Mouse (Mus musculus): ENCODE measurements around the gene Olfr697. TPM values are rescaled to one million over a fixed set of nuclear protein-coding genes. Genes with fewer than 3 reads are reported as not detected.
"Not testable (repeated sequence)": the region's sequence is repeated elsewhere in the genome, so short reads cannot be mapped to it uniquely, and the experiment has no call there.

The Olfr697 gene
- total RNA-seq (2021) = not detected

DNA sequence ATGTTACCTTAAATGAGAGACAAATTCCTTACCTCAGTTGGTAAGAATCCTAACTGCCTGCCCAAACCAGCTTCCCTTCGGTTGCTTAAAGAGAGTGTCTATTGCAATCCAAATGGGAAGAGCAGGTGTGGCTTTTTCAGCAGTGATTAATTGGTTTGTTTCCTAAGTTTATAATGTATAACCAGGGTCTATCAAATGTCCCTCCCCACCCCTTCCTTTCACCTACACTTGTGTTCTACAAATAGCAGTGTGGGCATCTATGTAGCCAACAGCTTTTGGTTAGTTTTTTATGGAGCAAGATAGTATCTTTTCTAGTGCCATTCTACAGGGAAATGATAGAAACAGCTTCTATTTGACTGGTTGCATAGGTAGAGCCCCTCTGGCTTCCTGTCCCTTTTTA, at the start of gene Olfr697:
TSS of gene Olfr697 (minus strand) at position 101 of the 400 bp plus-strand sequence.
- no peak for DNase-seq

DNA sequence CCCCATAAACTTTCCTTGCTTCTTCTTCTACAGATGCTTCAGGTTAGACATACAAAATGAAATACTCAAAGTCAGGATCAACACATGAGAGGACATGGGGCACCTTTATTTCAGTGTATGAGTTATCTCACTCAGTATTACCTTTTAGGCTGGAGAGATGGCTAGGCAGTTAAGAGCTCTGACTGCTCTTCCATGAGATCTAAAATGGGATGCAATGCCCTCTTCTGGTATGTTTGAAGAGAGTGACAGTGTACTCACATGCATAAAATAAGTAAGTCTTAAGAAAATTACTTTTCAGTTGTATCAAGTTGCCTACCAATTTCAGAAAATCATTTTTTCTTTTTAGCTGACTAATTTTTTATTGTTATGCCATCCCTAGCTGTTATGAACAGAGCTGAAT, 46.1 kb upstream of the Olfr697 start:
- no peak for DNase-seq

DNA sequence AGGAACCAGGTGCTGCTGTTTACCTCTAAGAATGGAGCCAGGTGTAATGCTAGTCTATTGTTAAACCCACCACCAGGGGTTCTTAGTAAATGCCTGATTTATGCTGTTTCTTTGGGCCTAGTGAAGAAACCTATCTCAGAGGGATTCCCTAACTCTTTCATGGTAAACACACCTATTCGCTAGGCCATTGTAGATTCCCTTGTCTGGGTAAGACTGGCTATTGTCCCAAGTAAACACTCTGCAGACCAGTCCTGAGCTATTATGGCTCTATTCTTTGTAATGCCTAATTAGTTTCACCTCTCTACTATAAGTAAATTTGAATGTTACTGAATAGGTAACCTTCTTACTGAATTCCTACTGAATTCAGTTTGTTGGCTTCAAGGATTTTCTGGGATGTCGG, 18.8 kb upstream of the Olfr697 start:
- not testable (repeated sequence) for DNase-seq

DNA sequence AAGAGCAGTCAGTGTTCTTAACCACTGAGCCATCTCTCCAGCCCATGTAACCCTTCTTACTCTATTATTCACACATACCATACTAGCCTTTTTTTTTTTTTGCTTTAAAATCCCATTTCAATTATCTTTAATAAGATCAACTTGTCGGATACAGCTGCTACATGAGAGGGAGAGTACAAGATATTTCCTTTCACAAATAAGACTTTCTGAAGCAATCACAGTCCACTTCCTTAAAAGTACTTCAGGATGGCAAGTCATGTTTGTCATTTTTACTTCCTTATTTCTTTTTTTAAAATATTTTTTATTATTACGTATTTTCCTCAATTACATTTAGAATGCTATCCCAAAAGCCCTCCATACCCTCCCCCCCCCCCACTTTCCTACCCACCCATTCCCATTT, 16.6 kb upstream of the Olfr697 start:
- no peak for DNase-seq

DNA sequence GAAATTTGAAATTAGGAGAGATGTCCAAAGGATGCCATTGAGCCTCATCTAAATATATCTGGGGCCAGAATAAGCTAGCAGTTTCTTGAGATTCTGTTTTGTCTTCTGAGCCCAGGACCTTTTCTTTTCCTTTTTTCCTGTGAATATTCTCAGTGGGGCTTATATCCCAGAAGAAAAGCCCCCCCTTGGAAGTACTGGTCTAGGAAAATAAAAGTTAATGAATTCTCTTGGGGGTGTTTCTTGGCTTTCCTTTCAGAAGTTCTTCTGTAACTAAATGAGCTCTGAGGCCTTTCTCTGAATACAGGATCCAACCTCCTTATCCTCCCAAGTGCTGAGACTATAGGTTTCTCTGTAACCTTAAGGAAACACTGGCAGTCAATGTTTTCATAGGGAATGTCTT, 13.1 kb upstream of the Olfr697 start, which contains the start of gene Olfr698:
TSS of gene Olfr698 (minus strand) at position 101 of the 400 bp plus-strand sequence.
- no peak for DNase-seq

DNA sequence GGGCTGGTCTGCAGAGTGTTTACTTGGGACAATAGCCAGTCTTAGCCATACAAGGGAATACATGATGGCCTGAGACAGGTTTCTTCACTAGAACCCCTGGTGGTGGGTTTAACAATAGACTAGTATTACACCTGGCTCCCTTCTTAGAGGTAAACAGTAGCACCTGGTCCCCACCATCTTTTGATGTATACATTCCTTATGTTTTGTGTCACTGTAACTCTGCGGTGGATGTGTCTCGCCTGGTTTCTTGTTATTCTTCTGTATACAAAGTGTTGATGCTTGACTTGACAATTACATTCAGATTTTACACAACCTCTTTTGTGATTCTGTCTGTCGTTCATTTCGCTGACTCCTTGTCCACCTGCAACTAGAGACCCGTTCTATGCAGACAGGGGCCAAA, 3.6 kb upstream of the Olfr697 start:
- no peak for DNase-seq

DNA sequence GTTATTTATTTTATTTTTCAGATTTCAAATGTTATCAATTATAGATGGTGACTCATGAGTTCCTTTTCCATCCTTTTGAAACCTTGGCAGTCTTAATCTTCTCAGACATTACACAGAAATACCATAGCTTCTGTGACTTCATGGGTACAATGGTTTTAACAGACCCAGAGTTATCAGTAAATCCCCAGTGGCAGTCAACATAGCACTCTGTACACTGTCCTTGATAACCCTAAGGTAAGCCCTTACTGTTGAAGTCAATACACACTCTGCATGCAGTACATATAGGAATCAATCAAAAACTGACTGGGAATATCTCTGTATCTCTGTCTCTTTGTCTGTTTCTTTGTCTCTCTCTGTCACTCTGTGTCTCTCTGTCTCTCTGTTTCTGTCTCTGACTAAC, 5.2 kb downstream of the Olfr697 start:
- no peak for DNase-seq

DNA sequence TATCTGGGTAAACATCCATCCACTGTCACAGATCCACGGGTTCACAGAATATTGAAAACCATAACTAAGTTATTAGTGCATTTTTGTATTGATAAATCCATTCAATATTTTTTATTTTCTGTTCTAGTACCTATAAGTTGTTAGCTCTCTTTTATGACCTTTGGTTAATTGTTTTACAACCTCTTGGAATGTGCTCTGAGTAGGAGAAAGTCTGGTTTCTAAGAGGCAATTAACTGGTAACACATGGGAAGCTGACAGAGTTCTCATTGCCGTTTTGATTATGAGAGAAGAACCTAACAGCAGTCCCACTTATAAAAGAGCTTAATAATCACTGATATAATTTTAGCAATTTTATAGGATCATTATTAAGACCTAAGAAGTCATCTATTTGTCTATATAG, 8.5 kb downstream of the Olfr697 start:
- no peak for DNase-seq

DNA sequence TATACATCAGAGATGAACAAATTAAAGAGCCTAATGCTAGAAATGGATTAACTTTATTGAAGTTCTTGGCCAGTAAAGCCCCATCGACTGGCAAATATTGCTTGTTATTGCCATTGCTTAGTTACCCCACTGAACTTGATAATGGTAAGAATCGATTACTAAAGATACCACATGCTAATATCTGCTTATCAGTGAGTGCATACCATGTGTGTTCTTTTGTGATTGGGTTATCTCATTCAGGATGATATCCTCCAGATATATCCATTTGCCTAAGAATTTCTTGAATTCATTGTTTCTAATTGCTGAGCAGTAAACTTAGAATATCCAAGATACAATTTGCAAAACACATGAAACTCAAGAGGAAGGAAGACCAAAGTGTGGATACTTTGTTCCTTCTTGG, 16.6 kb downstream of the Olfr697 start:
- not testable (repeated sequence) for DNase-seq

DNA sequence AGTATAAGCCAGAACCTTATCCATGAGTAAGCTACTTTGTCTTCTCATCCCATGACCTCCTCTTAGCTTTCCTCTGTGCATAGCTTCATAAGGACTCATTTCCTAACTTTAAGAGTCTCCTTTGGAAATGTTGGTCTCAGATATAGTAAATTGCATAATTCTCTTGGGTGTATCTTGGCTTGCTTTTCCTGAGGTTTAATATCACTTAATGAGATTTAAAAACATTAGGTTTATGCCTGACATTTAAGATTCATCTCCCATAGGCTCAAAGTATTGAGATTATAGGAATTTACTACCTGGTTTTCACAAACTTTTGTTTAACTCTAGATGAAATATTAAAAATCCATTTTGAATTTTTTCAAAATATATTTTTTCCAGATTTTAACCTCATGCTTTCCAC, 25.9 kb downstream of the Olfr697 start, which contains the start of gene Olfr695:
TSS of gene Olfr695 (minus strand) at position 101 of the 400 bp plus-strand sequence.
- DNase-seq = no peak

DNA sequence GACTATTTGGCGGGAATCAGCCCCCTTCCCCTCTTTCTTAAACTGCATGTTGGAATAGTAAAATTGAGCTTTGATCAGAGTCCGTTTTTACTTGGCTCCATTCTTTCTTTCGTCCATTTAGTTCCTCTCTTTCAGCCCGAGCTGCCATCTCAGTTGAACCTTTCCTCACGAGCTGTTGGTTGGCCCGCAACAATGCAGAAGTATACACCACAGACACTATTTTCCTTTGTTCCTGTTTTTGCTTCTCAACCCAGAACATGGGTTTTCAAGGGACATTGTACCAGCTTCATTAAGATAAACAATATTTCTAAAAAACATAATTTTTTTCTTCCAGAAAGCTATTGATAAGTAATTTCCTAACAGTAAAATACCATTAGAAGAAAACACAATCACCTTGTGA, 30.8 kb downstream of the Olfr697 start:
- DNase-seq = no peak

DNA sequence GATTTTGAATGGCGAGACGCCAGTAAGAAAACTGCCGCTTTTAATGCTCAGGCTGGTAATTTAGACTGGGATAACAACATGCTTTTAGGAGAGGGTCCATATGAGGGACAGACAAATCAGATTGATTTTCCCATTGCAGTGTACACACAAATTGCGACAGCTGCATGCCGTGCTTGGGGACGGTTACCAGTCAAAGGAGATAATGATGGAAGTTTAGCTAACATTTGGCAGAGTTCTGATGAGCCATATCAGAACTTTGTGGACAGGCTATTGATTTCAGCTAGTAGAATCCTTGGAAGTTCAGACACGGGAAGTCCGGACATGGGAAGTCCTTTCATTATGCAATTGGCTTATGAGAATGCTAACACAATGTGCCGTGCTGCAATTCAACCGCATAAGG, 34.5 kb downstream of the Olfr697 start:
- not testable (repeated sequence) for DNase-seq

DNA sequence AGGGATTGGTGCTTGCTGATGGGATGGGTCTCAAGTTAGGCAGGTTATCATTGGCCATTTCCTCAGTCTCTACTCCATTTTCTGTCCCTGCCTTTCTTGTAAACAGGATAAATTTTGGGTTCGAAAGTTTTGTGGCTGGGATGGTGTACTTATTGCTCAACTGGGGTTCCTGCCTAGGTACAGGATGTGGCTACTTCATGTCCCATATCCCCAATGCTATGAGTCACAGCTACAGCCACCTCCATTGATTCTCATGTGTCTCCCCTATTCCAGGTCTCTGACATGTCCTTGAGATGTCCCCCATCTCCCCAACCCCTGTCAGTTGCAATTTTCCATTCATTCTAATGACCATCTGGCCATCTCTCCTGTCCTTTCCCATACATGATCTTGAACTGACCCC, 45.4 kb downstream of the Olfr697 start:
- no peak for DNase-seq

DNA sequence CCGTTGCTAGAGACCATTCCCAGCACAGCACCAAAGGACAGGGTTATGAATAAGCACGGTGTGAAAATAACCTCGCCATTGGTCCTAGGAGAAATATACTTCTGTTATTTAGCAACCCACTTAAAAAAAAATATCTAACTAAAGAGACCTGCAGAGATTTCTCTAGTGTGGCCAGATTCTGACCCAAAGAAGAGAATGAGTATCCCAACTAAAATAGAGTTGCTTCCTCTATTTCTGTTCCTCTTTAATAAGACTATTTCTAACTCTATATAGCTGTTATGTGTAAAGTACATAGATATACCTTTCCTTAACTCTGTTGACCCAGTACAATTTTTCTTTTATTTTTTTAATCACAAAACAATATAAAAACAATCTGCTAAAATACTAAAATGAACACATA, 49.3 kb downstream of the Olfr697 start:
- no peak for DNase-seq

DNA sequence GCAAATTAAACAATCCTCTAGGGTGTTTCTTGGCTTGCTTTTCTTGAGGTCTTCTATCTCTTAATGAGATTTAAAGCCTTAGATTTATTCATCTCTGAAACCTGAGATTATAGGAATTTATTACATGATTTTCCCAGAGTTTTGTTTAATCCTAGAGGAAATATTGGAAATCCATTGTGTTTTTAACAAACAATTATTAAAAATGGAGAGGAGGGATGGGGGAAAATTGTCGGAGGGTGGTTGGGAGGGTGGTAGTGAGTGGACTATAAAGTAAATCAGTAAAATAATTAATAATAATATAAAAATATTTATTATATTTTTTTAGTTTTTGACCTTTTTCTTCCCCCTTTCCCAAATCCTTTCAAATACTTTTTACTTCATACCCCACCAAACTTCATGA, 50.5 kb downstream of the Olfr697 start, which contains the start of gene Olfr694:
TSS of gene Olfr694 (minus strand) at position 101 of the 400 bp plus-strand sequence.
- no peak for DNase-seq

Other genes starting within 250 kb of the Olfr697 start
- gene Olfr693, start 61.9 kb downstream of the Olfr697 start, total RNA-seq (2021) = not detected
- not detected for gene Olfr694, start 50.6 kb downstream of the Olfr697 start, total RNA-seq (2021)
- gene Olfr695, start 26.0 kb downstream of the Olfr697 start, total RNA-seq (2021) = not detected
- not detected for gene Olfr698, start 13.0 kb upstream of the Olfr697 start, total RNA-seq (2021)
- not detected for gene Olfr699, start 50.8 kb upstream of the Olfr697 start, total RNA-seq (2021)
- gene Olfr700, start 66.4 kb upstream of the Olfr697 start, total RNA-seq (2021) = not detected
- gene Olfr701, start 71.7 kb upstream of the Olfr697 start, total RNA-seq (2021) = not detected
- gene Olfr702, start 91.5 kb upstream of the Olfr697 start, total RNA-seq (2021) = not detected
- gene Olfr703, start 100.9 kb upstream of the Olfr697 start, total RNA-seq (2021) = not detected
- gene Olfr704, start 120.7 kb upstream of the Olfr697 start, total RNA-seq (2021) = not detected
- not detected for gene Olfr705, start 134.4 kb upstream of the Olfr697 start, total RNA-seq (2021)
- not detected for gene Olfr706, start 145.7 kb upstream of the Olfr697 start, total RNA-seq (2021)
- gene Olfr707, start 158.8 kb upstream of the Olfr697 start, total RNA-seq (2021) = not detected
- gene Olfr1532-ps1, start 165.6 kb upstream of the Olfr697 start, total RNA-seq (2021) = not detected
- gene Olfr709-ps1, start 189.8 kb upstream of the Olfr697 start, total RNA-seq (2021) = under 1 TPM in 1 of 2 experiments, not detected in 1; 0.07 TPM
- not detected for gene Olfr710, start 205.9 kb upstream of the Olfr697 start, total RNA-seq (2021)
- not detected for gene Olfr6, start 221.5 kb upstream of the Olfr697 start, total RNA-seq (2021)
- not detected for gene Olfr711, start 233.0 kb upstream of the Olfr697 start, total RNA-seq (2021)

Data from heart, postnatal 4 days (tissue).